Mouse (Mus musculus) urinary bladder, postnatal 4 days (tissue): ENCODE data around the gene Mlxip.

Source experiments
- DNase-seq, 2 experiments: peaks; one replicate each; pipeline ENCODE4 v3.0.0; 2021 to 2022; ENCODE audit warnings: low spot score in 2 of 2

Mlxip gene

GRCm38 (mm10) chr5:123382686-123383085 lies 11.9 kb upstream of the Mlxip start:
- DNase-seq, result no peak

GRCm38 (mm10) chr5:123388452-123388851 lies 6.1 kb upstream of the Mlxip start:
- no peak for DNase-seq

- no peak for DNase-seq
Measured at GRCm38 (mm10) chr5:123390536-123391441, 3.8 kb upstream of the Mlxip start.

GRCm38 (mm10) chr5:123391442-123391809 lies 3.2 kb upstream of the Mlxip start:
- DNase-seq, result no peak

- DNase-seq, result no peak
Measured at GRCm38 (mm10) chr5:123393786-123394302, 754 bp upstream of the Mlxip start.

GRCm38 (mm10) chr5:123394957-123395881 lies 621 bp downstream of the Mlxip start:
- no peak for DNase-seq

- no peak for DNase-seq
Measured at GRCm38 (mm10) chr5:123396901-123397464, 2.4 kb downstream of the Mlxip start.

- DNase-seq, result no peak
Measured at GRCm38 (mm10) chr5:123397786-123398185, 3.2 kb downstream of the Mlxip start.

GRCm38 (mm10) chr5:123398856-123399498 lies 4.4 kb downstream of the Mlxip start:
- DNase-seq, result no peak

- no peak for DNase-seq
Measured at GRCm38 (mm10) chr5:123404480-123404879, 9.9 kb downstream of the Mlxip start.

GRCm38 (mm10) chr5:123406952-123407351 lies 12.4 kb downstream of the Mlxip start:
- DNase-seq, result no peak

- no peak for DNase-seq
Measured at GRCm38 (mm10) chr5:123408176-123408575, 13.6 kb downstream of the Mlxip start.

GRCm38 (mm10) chr5:123412193-123412592 lies 17.6 kb downstream of the Mlxip start:
- no peak for DNase-seq

- no peak for DNase-seq
Measured at GRCm38 (mm10) chr5:123413866-123414363, 19.3 kb downstream of the Mlxip start.

- DNase-seq, result no peak
Measured at GRCm38 (mm10) chr5:123416149-123416548, 21.6 kb downstream of the Mlxip start.

- no peak for DNase-seq
Measured at GRCm38 (mm10) chr5:123416566-123417518, 22.2 kb downstream of the Mlxip start.

GRCm38 (mm10) chr5:123423885-123424284 lies 29.3 kb downstream of the Mlxip start:
- DNase-seq, result no peak

- DNase-seq, result no peak
Measured at GRCm38 (mm10) chr5:123427556-123427955, 33.0 kb downstream of the Mlxip start.

- DNase-seq, result peak in 1 of 2 experiments; percentile 48
Measured at GRCm38 (mm10) chr5:123431524-123432304, 37.1 kb downstream of the Mlxip start.
